Comparison of ENCODE assay signal across 34 mouse cellular contexts in genomic region chr1:123220494-123220893, GRCm38 (mm10).
"Had no signal": no experiment of that assay in that cellular context is flagged by ENCODE, and none has a peak within 500 bp of the region (broad histone marks: within the 10 kb centered on the region; RNA-seq: fewer than 3 reads in every experiment).

No protein-coding gene starts in this region.

- DNase-seq: heart, adult 2 months; heart, postnatal 10 days; heart, postnatal 14 days; heart, postnatal 36 days; heart, postnatal 4 days; kidney, adult 11 months; kidney, adult 18-20 months; kidney, adult 2 months; kidney, adult 8-10 months; kidney, adult 9 months; kidney, postnatal 10 days; kidney, postnatal 14 days; kidney, postnatal 25 days; kidney, postnatal 36 days; kidney, postnatal 4 days; layer of hippocampus, adult 9-11 months; layer of hippocampus, postnatal 36 days had no signal

- H3K9me3 ChIP-seq: heart, embryonic 10.5 days; heart, embryonic 12.5 days; heart, embryonic 15.5 days; hindbrain, embryonic 10.5 days; hindbrain, embryonic 12.5 days; hindbrain, embryonic 13.5 days; hindbrain, embryonic 15.5 days; kidney, embryonic 15.5 days had no signal

- H3K4me2 ChIP-seq: heart, embryonic 11.5 days; heart, embryonic 12.5 days; heart, embryonic 13.5 days; heart, embryonic 15.5 days; hindbrain, embryonic 12.5 days; hindbrain, embryonic 13.5 days; hindbrain, embryonic 14.5 days; hindbrain, embryonic 15.5 days; kidney, embryonic 15.5 days had no signal

- H3K27ac ChIP-seq: heart, adult 2 months; heart, embryonic 10.5 days; heart, embryonic 13.5 days; heart, embryonic 15.5 days; hindbrain, embryonic 10.5 days; hindbrain, embryonic 12.5 days; hindbrain, embryonic 13.5 days; hindbrain, embryonic 14.5 days; hindbrain, embryonic 15.5 days; hindbrain, postnatal 0 days; kidney, embryonic 15.5 days; kidney, postnatal 0 days; layer of hippocampus, adult 2 months; left cerebral cortex, adult 2 months had no signal

- H3K4me1 ChIP-seq: heart, embryonic 10.5 days; heart, embryonic 12.5 days; heart, embryonic 13.5 days; heart, embryonic 15.5 days; hindbrain, embryonic 10.5 days; hindbrain, embryonic 12.5 days; hindbrain, embryonic 13.5 days; hindbrain, embryonic 15.5 days; kidney, embryonic 15.5 days had no signal

- H3K36me3 ChIP-seq: heart, embryonic 10.5 days; heart, embryonic 12.5 days; heart, embryonic 13.5 days; heart, embryonic 15.5 days; hindbrain, embryonic 10.5 days; hindbrain, embryonic 12.5 days; hindbrain, embryonic 13.5 days; hindbrain, embryonic 15.5 days; kidney, embryonic 15.5 days had no signal

- H3K27me3 ChIP-seq: heart, embryonic 12.5 days; heart, embryonic 13.5 days; heart, embryonic 15.5 days; hindbrain, embryonic 12.5 days; hindbrain, embryonic 13.5 days; hindbrain, embryonic 15.5 days; kidney, embryonic 15.5 days had no signal

- H3K9ac ChIP-seq: heart, embryonic 12.5 days; heart, embryonic 13.5 days; heart, embryonic 15.5 days; hindbrain, embryonic 12.5 days; hindbrain, embryonic 13.5 days; hindbrain, embryonic 14.5 days; hindbrain, embryonic 15.5 days; kidney, embryonic 15.5 days had no signal

- H3K4me3 ChIP-seq: heart, adult 2 months; heart, embryonic 10.5 days; heart, embryonic 12.5 days; heart, embryonic 13.5 days; heart, embryonic 15.5 days; hindbrain, embryonic 10.5 days; hindbrain, embryonic 12.5 days; hindbrain, embryonic 13.5 days; hindbrain, embryonic 15.5 days; kidney, embryonic 15.5 days; layer of hippocampus, adult 2 months; left cerebral cortex, adult 2 months had no signal

- ATAC-seq: hindbrain, embryonic 16.5 days; hindbrain, postnatal 0 days; inflammation-experienced regulatory T-cells, adult 6 months had no signal
